Mouse (Mus musculus) olfactory bulb, adult 2 months (tissue): ENCODE measurements around the gene Adar.

Source experiments
- CTCF ChIP-seq: fragments of 200-500 bp; IDR thresholded peaks from 2 replicates; pipeline ENCODE4 v1.5.1; 2012; ENCODE audit warnings: low read depth, mild to moderate bottlenecking, low read length, moderate library complexity; ENCODE audit not compliant: insufficient read depth
- POLR2A ChIP-seq: fragments of 200-500 bp; IDR thresholded peaks from 2 replicates; pipeline ENCODE4 v1.6.1; 2012; ENCODE audit warnings: mild to moderate bottlenecking, low read depth, low read length, moderate library complexity; ENCODE audit not compliant: insufficient read depth

DNA sequence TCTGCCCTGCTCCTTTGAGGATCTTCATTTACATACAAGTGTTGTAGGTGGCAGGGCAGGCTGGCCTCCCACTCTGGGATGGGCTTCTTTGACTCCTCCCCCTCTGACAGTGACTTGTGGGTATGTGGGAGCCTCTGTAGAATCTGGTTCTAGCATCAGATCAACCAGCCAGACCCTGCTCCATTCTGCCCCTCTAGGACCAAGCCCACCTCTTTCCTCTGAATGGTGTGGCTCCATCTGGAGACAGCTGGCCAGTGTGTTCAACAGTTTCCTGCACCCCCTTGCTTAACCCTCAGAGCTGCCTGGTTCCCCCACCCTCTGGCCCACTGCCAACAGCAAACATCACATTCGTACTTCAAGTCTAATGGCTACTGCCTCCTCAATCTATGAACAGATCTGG is 37.5 kb downstream of the Adar start:
- TF ChIP-seq POLR2A (no peak), CTCF (no peak)
